Mouse (Mus musculus) cerebellum, adult 18-20 months (tissue): ENCODE data around the gene Prkcz.

ENCODE experiments used
- DNase-seq, 2 experiments: peaks; one replicate each; pipeline ENCODE4 v3.0.0; 2021

Gene Prkcz

DNA sequence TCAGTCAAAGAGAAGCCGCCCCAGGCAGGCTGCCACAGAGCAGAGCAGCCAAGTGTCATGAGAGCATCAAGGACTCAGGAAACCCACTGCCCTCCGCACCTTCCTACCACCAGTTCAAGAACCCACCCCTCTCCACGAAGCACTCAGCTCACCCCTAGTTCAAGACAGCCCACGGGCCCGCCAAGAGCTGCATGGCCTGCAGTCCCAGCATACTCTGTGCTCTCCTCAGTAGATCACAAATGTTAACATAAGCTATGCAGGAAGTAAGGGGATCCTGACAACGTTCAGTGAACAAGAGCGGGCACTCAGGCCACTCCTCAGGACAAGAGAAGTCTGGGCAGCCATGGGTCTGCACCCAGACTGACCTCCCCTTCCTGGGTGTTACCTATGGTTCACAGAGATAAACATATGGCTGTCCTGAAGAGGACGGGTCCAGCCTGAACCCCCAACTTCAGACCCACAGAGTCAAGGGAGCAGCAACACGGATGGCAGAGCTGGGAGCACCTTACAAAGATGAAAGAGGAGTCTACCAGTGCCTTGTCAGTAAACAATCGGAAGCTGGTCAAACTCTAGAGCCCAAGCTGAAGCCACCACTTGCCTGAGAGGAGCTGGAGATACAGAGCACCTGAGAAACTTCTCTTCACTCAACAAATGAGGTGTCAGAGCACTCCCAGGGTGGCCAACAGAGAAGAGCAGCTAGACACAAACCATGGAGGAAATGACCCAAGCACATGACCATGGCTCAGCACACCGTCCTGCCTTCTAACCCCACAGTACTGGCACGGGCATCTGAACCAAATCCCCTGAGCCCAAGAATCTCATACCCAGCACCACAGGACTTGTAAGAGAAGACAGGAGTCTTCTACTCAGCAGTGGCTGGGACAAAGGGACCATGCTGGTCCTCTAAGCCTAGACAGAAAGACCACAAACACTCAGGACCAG lies 141.6 kb downstream of the Prkcz start:
- no peak for DNase-seq

DNA sequence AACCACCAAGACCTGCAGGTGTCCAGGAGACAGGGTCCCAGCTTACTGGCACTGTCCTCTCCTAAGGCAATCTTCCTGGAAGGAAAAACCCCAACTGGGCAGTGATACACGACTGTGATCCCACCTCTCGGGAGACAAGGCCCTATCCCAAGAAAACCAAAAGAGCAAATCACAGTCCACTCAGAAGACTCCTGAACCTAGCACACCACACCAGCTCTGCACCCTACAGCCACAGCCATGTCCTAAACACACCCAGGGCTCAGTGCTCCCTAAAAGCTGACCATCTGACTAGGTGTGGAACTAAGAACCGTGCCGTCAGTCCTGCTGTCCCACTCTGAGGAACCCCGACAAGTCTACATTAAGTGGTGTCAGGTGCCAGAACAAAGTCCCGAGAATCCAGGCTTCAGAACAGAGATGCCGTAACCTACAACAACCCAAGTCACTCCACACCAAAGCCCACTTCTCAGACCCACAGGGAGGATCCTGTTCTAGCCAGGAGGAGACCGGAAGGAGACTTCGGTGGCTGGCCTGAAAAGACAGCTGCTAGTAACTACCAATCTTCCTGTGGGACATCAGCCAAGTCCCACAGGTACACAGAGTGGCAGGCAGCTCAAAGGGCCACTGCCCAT lies 142.9 kb downstream of the Prkcz start:
- no peak for DNase-seq

DNA sequence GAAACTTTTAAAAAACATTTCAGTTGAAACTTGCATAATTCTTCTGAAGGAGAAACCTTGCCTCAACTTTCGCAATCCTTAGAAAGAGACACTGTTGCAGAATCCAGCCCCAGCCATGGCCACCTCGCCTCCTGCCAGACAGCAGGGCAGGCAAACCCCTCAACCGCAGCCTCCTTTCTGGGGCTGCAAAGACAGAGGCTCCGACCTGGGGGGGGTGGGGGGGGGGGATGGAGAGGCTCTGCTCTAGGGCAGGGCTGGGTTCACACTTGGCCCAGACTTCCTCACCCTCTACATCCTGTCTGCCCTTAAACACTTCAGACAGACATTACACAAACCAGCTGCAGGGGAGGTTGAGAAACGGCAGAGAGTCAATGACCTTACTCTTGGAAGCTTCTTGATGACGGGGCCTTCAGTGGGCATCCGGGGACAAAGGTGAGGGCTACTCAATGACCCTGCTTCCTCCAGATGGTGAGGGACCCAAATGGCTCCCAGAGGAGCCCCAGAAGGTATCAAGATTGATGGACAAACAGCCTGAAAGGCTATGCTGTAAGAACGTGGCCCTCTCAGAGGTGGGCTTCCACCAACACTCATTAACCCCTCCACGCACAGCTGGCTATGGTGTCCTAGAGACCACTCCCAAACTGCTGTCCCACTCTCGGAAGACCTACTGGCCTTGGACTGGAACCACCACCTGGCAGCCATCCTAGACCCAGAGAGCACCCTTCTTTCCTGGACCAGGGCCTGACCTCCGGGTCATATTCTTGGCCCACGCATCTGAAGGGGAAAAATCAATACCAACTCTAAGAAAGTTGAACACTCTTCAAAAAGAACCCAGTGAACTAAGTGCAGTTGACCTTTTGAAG lies 143.7 kb downstream of the Prkcz start:
- DNase-seq: no peak

DNA sequence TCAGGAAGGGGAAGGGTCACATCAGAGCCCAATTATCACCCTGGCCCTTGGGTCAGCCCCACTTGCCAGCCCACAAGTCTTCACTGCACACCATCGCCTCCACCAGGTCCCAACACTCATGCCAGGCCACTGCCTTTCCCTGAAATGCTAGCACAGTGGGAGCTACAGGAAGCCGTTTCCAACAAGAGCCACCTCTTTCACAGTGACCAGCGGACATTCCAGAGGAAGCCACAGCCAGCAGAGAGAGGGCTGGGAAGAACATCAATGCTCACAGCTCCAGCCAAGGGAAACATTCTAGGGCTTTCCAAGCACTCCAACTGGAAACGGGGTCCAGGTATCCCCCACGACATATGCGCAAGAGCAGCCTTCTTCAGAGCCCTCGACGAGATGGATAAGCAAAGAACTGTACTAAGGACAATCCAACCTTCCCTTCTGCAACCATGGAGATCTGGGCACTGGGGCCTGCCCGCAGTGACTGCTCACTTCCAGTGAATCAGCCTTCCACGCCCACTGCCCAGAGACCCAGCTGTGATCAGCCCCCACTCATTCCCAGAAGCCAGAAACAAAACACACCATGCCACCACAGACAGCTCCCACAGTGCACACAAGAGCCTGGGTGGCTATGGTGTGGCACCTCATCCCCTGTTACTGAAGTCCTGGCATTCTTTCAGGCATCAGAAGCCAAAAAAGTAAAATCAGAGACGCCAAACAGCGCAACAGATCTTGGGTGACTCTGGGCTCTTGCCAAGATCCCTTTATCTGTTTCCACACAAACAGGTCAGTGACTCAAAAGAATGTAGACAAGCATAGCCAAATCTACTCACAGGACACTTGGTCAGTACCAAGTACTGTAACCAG lies 145.2 kb downstream of the Prkcz start:
- DNase-seq: no peak

DNA sequence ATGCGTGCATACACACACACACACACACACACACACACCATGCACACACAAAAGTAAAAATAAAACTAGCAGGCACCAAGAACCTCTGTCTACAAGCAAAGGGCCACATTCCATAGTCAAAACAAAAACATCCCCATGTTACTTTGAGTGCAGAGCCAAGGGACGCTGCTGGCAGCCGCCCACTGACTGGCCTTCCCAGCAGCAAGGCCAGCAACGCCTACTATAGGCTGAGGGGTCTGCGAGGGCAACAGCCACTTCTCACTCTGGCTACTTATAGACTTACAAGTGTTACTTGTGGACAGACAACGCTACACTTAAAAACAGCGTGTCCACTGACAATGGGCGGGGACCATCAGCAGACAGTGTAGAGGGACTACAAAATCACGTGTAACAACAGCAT lies 146.0 kb downstream of the Prkcz start:
- DNase-seq: no peak

DNA sequence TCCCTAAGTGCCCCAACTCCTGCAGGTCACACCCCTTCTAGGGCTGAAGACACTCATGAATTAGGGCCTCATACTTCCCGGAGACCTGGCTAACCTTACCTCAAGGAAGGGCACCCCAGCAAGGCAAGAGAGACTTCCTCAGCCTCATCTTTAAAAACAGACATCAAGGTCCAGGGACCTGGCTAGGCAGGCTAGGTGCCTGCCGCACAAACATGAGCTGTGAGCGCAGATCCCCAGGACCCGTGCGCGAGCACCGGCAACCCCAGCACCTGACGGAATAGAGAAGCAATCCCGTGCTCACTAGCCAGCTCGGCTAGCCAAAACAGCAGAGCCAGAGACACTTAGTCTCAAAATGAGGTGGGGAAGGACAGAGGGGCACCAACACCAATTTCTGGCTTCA lies 146.4 kb downstream of the Prkcz start:
- no peak for DNase-seq

DNA sequence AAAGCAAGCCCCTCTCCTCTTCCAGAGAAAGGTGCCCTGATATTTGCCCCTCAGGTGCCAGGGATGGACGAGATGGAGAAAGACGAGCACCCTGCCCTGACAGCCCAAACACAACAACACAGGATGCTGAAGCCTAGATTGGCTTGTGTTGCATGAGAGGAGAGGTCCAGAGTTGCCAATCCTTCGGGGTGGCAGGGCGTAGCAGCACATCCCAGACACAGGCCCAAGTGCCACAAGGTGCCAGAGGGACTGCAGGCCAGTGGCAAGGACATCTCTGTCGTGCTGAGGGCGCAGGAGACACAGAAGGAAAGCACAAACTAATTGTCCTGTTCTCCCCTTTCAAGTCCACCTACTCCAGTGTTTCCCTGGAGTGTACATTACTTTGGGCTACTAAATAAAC lies 147.0 kb downstream of the Prkcz start:
- no peak for DNase-seq

DNA sequence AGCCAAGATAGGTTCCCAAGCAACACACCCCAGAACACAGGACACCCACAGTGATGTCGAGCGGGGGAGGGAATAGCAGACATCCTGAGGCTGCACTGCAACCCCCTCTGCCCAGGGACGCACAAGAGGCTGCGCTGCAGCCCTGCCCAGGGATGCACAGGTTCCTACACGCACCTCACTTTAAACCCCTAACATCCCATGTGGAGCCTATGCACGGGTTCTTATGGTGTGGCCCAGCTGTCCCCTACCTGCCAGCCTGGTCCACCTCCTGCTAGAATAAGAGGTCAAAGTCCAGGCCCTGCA lies 147.5 kb downstream of the Prkcz start:
- DNase-seq: no peak

DNA sequence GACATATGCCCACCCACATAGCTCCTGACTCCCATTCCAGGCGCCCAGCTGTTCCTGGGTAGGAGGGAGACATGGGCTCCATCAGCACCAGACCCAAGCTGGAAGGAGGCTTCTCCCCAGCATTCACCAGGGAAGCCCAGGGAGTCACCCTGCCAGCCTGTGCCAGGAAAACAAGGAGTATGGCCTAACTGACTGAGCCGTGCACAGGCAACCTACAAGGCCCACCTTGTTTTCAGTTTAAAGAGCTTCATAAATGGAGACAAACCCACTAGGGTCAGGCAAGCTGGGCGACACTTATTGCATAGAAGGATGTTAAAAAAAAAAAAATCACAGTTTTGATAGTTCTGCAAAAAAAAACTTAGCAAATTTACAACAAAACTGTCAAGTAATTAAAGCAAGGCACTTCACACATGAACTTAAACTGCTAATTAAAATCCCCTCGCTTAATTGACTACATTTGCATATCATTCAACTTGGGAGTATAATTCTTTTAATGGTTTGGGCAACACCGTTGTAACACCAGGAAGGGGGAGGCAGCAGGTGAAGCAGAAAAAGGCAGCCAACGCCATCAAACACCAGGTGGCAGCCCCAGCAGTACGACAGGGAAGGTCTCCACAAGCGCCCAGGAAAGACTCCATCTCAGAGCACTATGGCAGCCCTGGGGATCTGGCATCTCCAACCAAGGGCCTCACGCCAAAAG lies 148.0 kb downstream of the Prkcz start:
- DNase-seq: peak; percentile 72 to 74
